18 mouse cellular contexts compared by ENCODE assay signal in genomic region chr16:26689771-26690170, GRCm38 (mm10).
DNase-seq lines count a peak whose midpoint lies in the region; ATAC-seq and TF ChIP-seq lines count a peak whose summit lies in the region.
"Had no signal": no experiment of that assay in that cellular context is flagged by ENCODE, and none has a peak within 500 bp of the region (broad histone marks: within the 10 kb centered on the region; RNA-seq: fewer than 3 reads in every experiment).

No protein-coding gene starts in this region.

- no peak overlapping the region for H3K9ac ChIP-seq in liver, postnatal 0 days (replicated peaks)
- no peak overlapping the region for H3K9ac ChIP-seq in hindbrain, embryonic 13.5 days
- H3K9ac ChIP-seq: forebrain, embryonic 12.5 days; hindbrain, embryonic 15.5 days; liver, embryonic 15.5 days had no signal

- no peaks in the 10 kb centered on the region for H3K9me3 ChIP-seq in liver, postnatal 0 days (ENCODE audit: low read length)
- no peaks in the 10 kb centered on the region for H3K9me3 ChIP-seq in hindbrain, embryonic 13.5 days
- H3K9me3 ChIP-seq: forebrain, embryonic 12.5 days; hindbrain, embryonic 15.5 days; liver, embryonic 15.5 days had no signal

- no peaks in the 10 kb centered on the region for H3K4me1 ChIP-seq in liver, postnatal 0 days (ENCODE audit: insufficient read depth)
- no peaks in the 10 kb centered on the region for H3K4me1 ChIP-seq in hindbrain, embryonic 13.5 days (replicated peaks)
- H3K4me1 ChIP-seq: forebrain, embryonic 12.5 days; hindbrain, embryonic 15.5 days; liver, embryonic 15.5 days had no signal

- H3K4me3 ChIP-seq in liver, postnatal 0 days (ENCODE audit: low read depth, low read length) = no peak overlapping the region
- no peak overlapping the region for H3K4me3 ChIP-seq in hindbrain, embryonic 13.5 days
- H3K4me3 ChIP-seq: forebrain, embryonic 12.5 days; hindbrain, embryonic 15.5 days; liver, embryonic 15.5 days had no signal

- peak; percentile 70 for ATAC-seq in liver, postnatal 0 days
- peak; percentile 91 for ATAC-seq in megakaryocyte progenitor cell, adult 5-6 weeks (replicated peaks; ENCODE audit: poor library complexity)
- ATAC-seq in hindbrain, embryonic 13.5 days (ENCODE audit: low FRiP score) = no peak

- H3K4me2 ChIP-seq in liver, postnatal 0 days (ENCODE audit: low read depth, low read length) = no peak overlapping the region
- no peak overlapping the region for H3K4me2 ChIP-seq in hindbrain, embryonic 13.5 days
- H3K4me2 ChIP-seq: forebrain, embryonic 12.5 days; hindbrain, embryonic 15.5 days; liver, embryonic 15.5 days; midbrain, embryonic 11.5 days had no signal

- H3K27me3 ChIP-seq in liver, postnatal 0 days (ENCODE audit: insufficient read depth, low read length) = no peaks in the 10 kb centered on the region
- H3K27me3 ChIP-seq in hindbrain, embryonic 13.5 days = no peaks in the 10 kb centered on the region
- H3K27me3 ChIP-seq: forebrain, embryonic 12.5 days; hindbrain, embryonic 15.5 days; liver, embryonic 15.5 days had no signal

- H3K36me3 ChIP-seq in liver, postnatal 0 days (replicated peaks; ENCODE audit: insufficient read depth, low read length) = no peaks in the 10 kb centered on the region; the same call in 1 of the 2 replicates
- no peaks in the 10 kb centered on the region for H3K36me3 ChIP-seq in hindbrain, embryonic 13.5 days
- H3K36me3 ChIP-seq: forebrain, embryonic 12.5 days; hindbrain, embryonic 15.5 days; liver, embryonic 15.5 days had no signal

- TF ChIP-seq EP300 in liver, postnatal 0 days (IDR thresholded peaks at IDR 0.05; ENCODE audit: low read depth) = peak; percentile 20; the same call in 1 of the 2 replicates

- no peak for TF ChIP-seq CTCF in liver, postnatal 0 days (IDR thresholded peaks at IDR 0.05; ENCODE audit: low read depth)

- no peak overlapping the region for H3K27ac ChIP-seq in liver, postnatal 0 days (ENCODE audit: low read depth)
- no peak overlapping the region for H3K27ac ChIP-seq in hindbrain, embryonic 13.5 days
- H3K27ac ChIP-seq: forebrain, embryonic 12.5 days; hindbrain, embryonic 15.5 days; liver, embryonic 15.5 days had no signal

- no peak for DNase-seq in liver, postnatal 0 days
- DNase-seq in liver = no peak
- peak; percentile 31 for DNase-seq in A20 (ENCODE audit: low read depth, low spot score)
- DNase-seq in MEL-GATA-1-ER (ENCODE audit: extremely low read depth, low read depth) = peak; percentile 94
- DNase-seq in frontal cortex, postnatal 10 days (ENCODE audit: low spot score in 2 of 2) = no peak
- no peak for DNase-seq in MN1 (ENCODE audit: low spot score)
- DNase-seq: cerebellum, adult 8-10 months; embryo, embryonic 11 days; heart, adult 11 months; kidney, adult 9 months; left cerebral cortex, postnatal 4 days; thymus, adult 2 months had no signal

- WGBS in liver, postnatal 0 days (ENCODE audit: insufficient replicate concordance) = 35% methylated on average over 2 of the region's 2 CpGs
- WGBS in hindbrain, embryonic 13.5 days = 69% methylated on average over 2 of the region's 2 CpGs

Comparison
In these comparisons a context has a peak if more than half of its experiments do, and no peak if none do; other contexts are left out.
1. DNase-seq: peak in A20 (single experiment) and MEL-GATA-1-ER (single experiment); none in liver, postnatal 0 days (single experiment), liver (single experiment), frontal cortex, postnatal 10 days (0 of 2) and MN1 (single experiment).